Mouse (Mus musculus) MEL (cell line): ENCODE results near the gene Klrc1. TPM values are rescaled to one million over a fixed set of nuclear protein-coding genes. Genes with fewer than 3 reads are reported as not detected.

Experiments
- DNase-seq: peaks from one replicate; pipeline ENCODE4 v3.0.0; 2011; ENCODE audit warnings: low read depth, low spot score
- H3K27ac ChIP-seq: 2 replicates; pipeline ENCODE4 v1.5.1; 2012; ENCODE audit warnings: low read depth, mild to moderate bottlenecking, control low read depth, low read length, moderate library complexity; ENCODE audit not compliant: control insufficient read depth
- H3K27me3 ChIP-seq, 2 experiments: fragments of 150-350 bp in 1 of 2; sonication (generic) in 1 of 2; 2 replicates each; pipeline ENCODE4 v1.6.1; 2012; ENCODE audit warnings: low read length in 2 of 2, mild to moderate bottlenecking in 2 of 2, improper control_type of control experiment in 1 of 2, moderate library complexity in 1 of 2; ENCODE audit not compliant: insufficient read depth in 2 of 2, control insufficient read depth in 1 of 2
- H3K36me3 ChIP-seq, 2 experiments: 2 replicates each; pipeline ENCODE4 v1.6.1; 2012 to 2014; ENCODE audit warnings: low read length in 2 of 2, improper control_type of control experiment in 1 of 2, inconsistent platforms in 1 of 2, mild to moderate bottlenecking in 1 of 2; ENCODE audit not compliant: insufficient read depth in 2 of 2, control insufficient read depth in 1 of 2
- H3K4me1 ChIP-seq, 2 experiments: fragments of 150-350 bp in 1 of 2; sonication (generic) in 1 of 2; 2 replicates each; pipeline ENCODE4 v1.6.1; 2012; ENCODE audit warnings: low read length in 2 of 2, improper control_type of control experiment in 1 of 2, mild to moderate bottlenecking in 1 of 2; ENCODE audit not compliant: insufficient read depth in 2 of 2, control insufficient read depth in 1 of 2
- H3K4me3 ChIP-seq, 2 experiments: fragments of 150-350 bp in 1 of 2; sonication (generic) in 1 of 2; 2 replicates each; pipeline ENCODE4 v1.5.1; 2012; ENCODE audit warnings: low read depth in 2 of 2, low read length in 2 of 2, mild to moderate bottlenecking in 2 of 2, moderate library complexity in 2 of 2, control low read depth in 1 of 2, improper control_type of control experiment in 1 of 2; ENCODE audit not compliant: control insufficient read depth in 1 of 2, insufficient read depth in 1 of 2
- H3K79me2 ChIP-seq: 2 replicates; pipeline ENCODE4 v1.6.1; 2012; ENCODE audit warnings: mild to moderate bottlenecking, low read length, moderate library complexity; ENCODE audit not compliant: control insufficient read depth, poor library complexity, insufficient read depth
- H3K9ac ChIP-seq: 2 replicates; pipeline ENCODE4 v1.6.1; 2012; ENCODE audit warnings: low read depth, mild to moderate bottlenecking, control low read depth, low read length, moderate library complexity; ENCODE audit not compliant: control insufficient read depth, poor library complexity, severe bottlenecking
- H3K9me3 ChIP-seq: fragments of 150-350 bp; sonication (generic); replicated peaks from 2 replicates; pipeline ENCODE4 v1.6.1; 2012; ENCODE audit warnings: mild to moderate bottlenecking, low read length, improper control_type of control experiment, moderate library complexity; ENCODE audit not compliant: insufficient read depth
- BHLHE40 ChIP-seq: IDR thresholded peaks from 2 replicates; pipeline ENCODE4 v1.6.1; 2012; ENCODE audit warnings: low read depth, mild to moderate bottlenecking, inconsistent platforms, low read length, improper control_type of control experiment, borderline replicate concordance
- CHD1 ChIP-seq: IDR thresholded peaks from 2 replicates; pipeline ENCODE4 v1.6.1; 2012; ENCODE audit warnings: low read depth, mild to moderate bottlenecking, inconsistent platforms, low read length, improper control_type of control experiment
- CHD2 ChIP-seq: IDR thresholded peaks from 2 replicates; pipeline ENCODE4 v1.6.1; 2011; ENCODE audit warnings: low read length, improper control_type of control experiment
- EP300 ChIP-seq, 2 experiments: IDR thresholded peaks; 2 replicates each; pipeline ENCODE4 v1.6.1; 2011; ENCODE audit warnings: improper control_type of control experiment in 2 of 2, low read length in 2 of 2, low read depth in 1 of 2, mild to moderate bottlenecking in 1 of 2
- ETS1 ChIP-seq: IDR thresholded peaks from 2 replicates; pipeline ENCODE4 v1.6.1; 2012; ENCODE audit warnings: low read depth, mild to moderate bottlenecking, inconsistent platforms, low read length, improper control_type of control experiment, moderate library complexity
- GABPA ChIP-seq: IDR thresholded peaks from 2 replicates; pipeline ENCODE4 v1.6.1; 2012; ENCODE audit warnings: low read depth, mild to moderate bottlenecking, inconsistent platforms, low read length, improper control_type of control experiment, moderate library complexity
- GATA1 ChIP-seq: IDR thresholded peaks from 2 replicates; pipeline ENCODE4 v1.6.1; 2011; ENCODE audit warnings: low read depth, low read length, improper control_type of control experiment
- JUND ChIP-seq: IDR thresholded peaks from 2 replicates; pipeline ENCODE4 v1.6.1; 2011; ENCODE audit warnings: low read depth, mild to moderate bottlenecking, improper control_type of control experiment, low read length
- MAFK ChIP-seq: IDR thresholded peaks from 2 replicates; pipeline ENCODE4 v1.6.1; 2011; ENCODE audit warnings: low read depth, mild to moderate bottlenecking, low read length, improper control_type of control experiment, borderline replicate concordance
- MAX ChIP-seq: IDR thresholded peaks from 2 replicates; pipeline ENCODE4 v1.6.1; 2011; ENCODE audit warnings: low read length, improper control_type of control experiment
- MXI1 ChIP-seq: IDR thresholded peaks from 2 replicates; pipeline ENCODE4 v1.6.1; 2011; ENCODE audit warnings: mild to moderate bottlenecking, low read depth, low read length, improper control_type of control experiment
- MYB ChIP-seq: IDR thresholded peaks from 2 replicates; pipeline ENCODE4 v1.6.1; 2011; ENCODE audit warnings: mild to moderate bottlenecking, low read depth, low read length, improper control_type of control experiment
- MYC ChIP-seq: IDR thresholded peaks from 2 replicates; pipeline ENCODE4 v1.6.1; 2011; ENCODE audit warnings: low read depth, mild to moderate bottlenecking, low read length, improper control_type of control experiment, moderate library complexity
- NELFE ChIP-seq: IDR thresholded peaks from 2 replicates; pipeline ENCODE4 v1.6.1; 2011; ENCODE audit warnings: low read depth, low read length, improper control_type of control experiment
- POLR2AphosphoS5 ChIP-seq: IDR thresholded peaks from 2 replicates; pipeline ENCODE4 v1.6.1; 2012; ENCODE audit warnings: low read depth, borderline replicate concordance, mild to moderate bottlenecking, inconsistent platforms, low read length, moderate library complexity, mixed read lengths
- RAD21 ChIP-seq: IDR thresholded peaks from 2 replicates; pipeline ENCODE4 v1.6.1; 2011; ENCODE audit warnings: mild to moderate bottlenecking, low read depth, low read length, improper control_type of control experiment
- RCOR1 ChIP-seq: IDR thresholded peaks from 2 replicates; pipeline ENCODE4 v1.6.1; 2012; ENCODE audit warnings: low read depth, mild to moderate bottlenecking, inconsistent platforms, low read length, improper control_type of control experiment
- SIN3A ChIP-seq: IDR thresholded peaks from 2 replicates; pipeline ENCODE4 v1.6.1; 2012; ENCODE audit warnings: low read length, improper control_type of control experiment, inconsistent platforms
- SMC3 ChIP-seq: IDR thresholded peaks from 2 replicates; pipeline ENCODE4 v1.6.1; 2011; ENCODE audit warnings: low read depth, low read length, improper control_type of control experiment
- TAL1 ChIP-seq: IDR thresholded peaks from 2 replicates; pipeline ENCODE4 v1.6.1; 2012; ENCODE audit warnings: mild to moderate bottlenecking, inconsistent platforms, low read length, moderate library complexity, mixed read lengths
- TCF12 ChIP-seq: IDR thresholded peaks from 2 replicates; pipeline ENCODE4 v1.6.1; 2014; ENCODE audit warnings: low read depth, mild to moderate bottlenecking, inconsistent platforms, low read length, improper control_type of control experiment, moderate library complexity
- UBTF ChIP-seq: IDR thresholded peaks from 2 replicates; pipeline ENCODE4 v1.6.1; 2012; ENCODE audit warnings: low read depth, mild to moderate bottlenecking, inconsistent platforms, low read length, improper control_type of control experiment, moderate library complexity, borderline replicate concordance; ENCODE audit not compliant: insufficient read depth
- USF1 ChIP-seq: IDR thresholded peaks from 2 replicates; pipeline ENCODE4 v1.6.1; 2014; ENCODE audit warnings: low read depth, mild to moderate bottlenecking, inconsistent platforms, low read length, improper control_type of control experiment, moderate library complexity
- USF2 ChIP-seq, 2 experiments: IDR thresholded peaks; 2 replicates each; pipeline ENCODE4 v1.6.1; 2011 to 2012; ENCODE audit warnings: improper control_type of control experiment in 2 of 2, low read length in 2 of 2, borderline replicate concordance in 1 of 2, inconsistent platforms in 1 of 2, low read depth in 1 of 2, mild to moderate bottlenecking in 1 of 2; ENCODE audit not compliant: insufficient read depth in 1 of 2
- ZC3H11A ChIP-seq: IDR thresholded peaks from 2 replicates; pipeline ENCODE4 v1.6.1; 2012; ENCODE audit warnings: low read depth, mild to moderate bottlenecking, inconsistent platforms, low read length, improper control_type of control experiment
- ZMIZ1 ChIP-seq: IDR thresholded peaks from 2 replicates; pipeline ENCODE4 v1.6.1; 2012; ENCODE audit warnings: low read depth, mild to moderate bottlenecking, inconsistent platforms, low read length, improper control_type of control experiment, moderate library complexity
- ZNF384 ChIP-seq: IDR thresholded peaks from 2 replicates; pipeline ENCODE4 v1.6.1; 2012; ENCODE audit warnings: low read depth, mild to moderate bottlenecking, inconsistent platforms, low read length, improper control_type of control experiment
- polyA plus RNA-seq, 2 experiments: library from polyadenylated mRNA; stranded (reverse) in 1 of 2; unstranded in 1 of 2; fragments of >175 nt in 1 of 2; fragments of >200 nt in 1 of 2; gene quantifications; 2 replicates each; pipeline versions ENCODE4 v1.2.1 to v1.2.4; 2012; ENCODE audit warnings: low replicate concordance in 2 of 2, low read depth in 1 of 2; ENCODE audit not compliant: insufficient read length in 2 of 2, insufficient read depth in 1 of 2, missing spikeins in 1 of 2
- total RNA-seq: library from RNA; depleted of rRNA; stranded (reverse); fragments of 300-350 nt; gene quantifications from 2 replicates; pipeline ENCODE4 v1.2.3, GENCODE M21; 2012

Gene Klrc1
- total and polyA plus RNA-seq, 3 experiments, result not detected

GRCm38 (mm10) chr6:129720487-129720886, 41.7 kb upstream of the Klrc1 start:
- H3K79me2 ChIP-seq, result no peaks in the 10 kb centered on the region

GRCm38 (mm10) chr6:129717032-129717431, 38.3 kb upstream of the Klrc1 start, which contains the start of gene Klri1:
Gene Klri1 (minus strand): TSS chr6:129717132.
- Histone ChIP-seq H3K79me2 (no peaks in the 10 kb centered on the region), H3K27ac (no peak within 1 kb of the TSS), H3K36me3 (no peaks in the 10 kb centered on the region), H3K27me3 (no peaks in the 10 kb centered on the region), H3K4me3 (no peak within 1 kb of the TSS), H3K4me1 (no peaks in the 10 kb centered on the region), H3K9ac (no peak within 1 kb of the TSS), H3K9me3 (no peaks in the 10 kb centered on the region)
- DNase-seq, result no peak
- TF ChIP-seq RCOR1, result no peak
- TF ChIP-seq EP300 (IDR thresholded peaks at IDR 0.05; ENCODE audit: low read depth in 1 of 2, low read length in 2 of 2), result no peak
- TF ChIP-seq CHD1, result no peak
- TF ChIP-seq CHD2, result no peak
- no peak for TF ChIP-seq MYB
- TF ChIP-seq SMC3, result no peak
- TF ChIP-seq GABPA, result no peak
- no peak for TF ChIP-seq GATA1
- TF ChIP-seq UBTF, result no peak
- no peak for TF ChIP-seq BHLHE40
- TF ChIP-seq ZNF384, result no peak
- TF ChIP-seq TAL1, result no peak
- TF ChIP-seq MAX, result no peak
- TF ChIP-seq MYC, result no peak
- TF ChIP-seq TCF12, result no peak
- TF ChIP-seq RAD21, result no peak
- no peak for TF ChIP-seq ETS1
- TF ChIP-seq JUND, result no peak

More at GRCm38 (mm10) chr6:129720487-129720886, 41.7 kb upstream of the Klrc1 start:
- Histone ChIP-seq H3K9ac (no peak overlapping the region), H3K4me3 (no peak overlapping the region), H3K27me3 (no peaks in the 10 kb centered on the region), H3K4me1 (no peaks in the 10 kb centered on the region), H3K9me3 (no peaks in the 10 kb centered on the region), H3K27ac (no peak overlapping the region), H3K36me3 (no peaks in the 10 kb centered on the region)
- TF ChIP-seq EP300 (IDR thresholded peaks at IDR 0.05; ENCODE audit: low read depth in 1 of 2, low read length in 2 of 2), result no peak
- no peak for TF ChIP-seq SIN3A
- TF ChIP-seq MAFK, result no peak
- no peak for TF ChIP-seq CHD2
- TF ChIP-seq NELFE, result no peak
- TF ChIP-seq RAD21, result no peak
- TF ChIP-seq POLR2AphosphoS5, result no peak
- no peak for TF ChIP-seq TCF12
- no peak for TF ChIP-seq MXI1
- no peak for TF ChIP-seq ZMIZ1
- TF ChIP-seq USF1, result no peak
- TF ChIP-seq CHD1, result no peak
- TF ChIP-seq ZNF384, result no peak
- TF ChIP-seq USF2 (IDR thresholded peaks at IDR 0.05; ENCODE audit: borderline replicate concordance in 1 of 2, insufficient read depth in 1 of 2, low read depth in 1 of 2, low read length in 2 of 2), result no peak
- no peak for TF ChIP-seq MAX
- no peak for TF ChIP-seq ZC3H11A
- no peak for TF ChIP-seq MYC
- no peak for TF ChIP-seq TAL1
- DNase-seq, result no peak
